Mouse (Mus musculus) E14TG2a.4 (cell line): Measurements from ENCODE around the gene Rfx1.

Source experiments
- CTCF ChIP-seq: conservative IDR thresholded peaks from 2 replicates; pipeline ENCODE4 v1.5.1; 2014; ENCODE audit warnings: low read length
- NANOG ChIP-seq: IDR thresholded peaks from 2 replicates; pipeline ENCODE4 v1.6.1; 2014; ENCODE audit warnings: borderline replicate concordance, low read length, mixed read lengths
- POU5F1 ChIP-seq: IDR thresholded peaks from 2 replicates; pipeline ENCODE4 v1.6.1; 2014; ENCODE audit warnings: low read length, borderline replicate concordance

GRCm38 (mm10) chr8:84101476-84102270, 35.0 kb downstream of the Rfx1 start:
- TF ChIP-seq CTCF (no peak), NANOG (no peak), POU5F1 (no peak)
